Comparison of ENCODE assay signal across 25 mouse cellular contexts in the genomic region with DNA sequence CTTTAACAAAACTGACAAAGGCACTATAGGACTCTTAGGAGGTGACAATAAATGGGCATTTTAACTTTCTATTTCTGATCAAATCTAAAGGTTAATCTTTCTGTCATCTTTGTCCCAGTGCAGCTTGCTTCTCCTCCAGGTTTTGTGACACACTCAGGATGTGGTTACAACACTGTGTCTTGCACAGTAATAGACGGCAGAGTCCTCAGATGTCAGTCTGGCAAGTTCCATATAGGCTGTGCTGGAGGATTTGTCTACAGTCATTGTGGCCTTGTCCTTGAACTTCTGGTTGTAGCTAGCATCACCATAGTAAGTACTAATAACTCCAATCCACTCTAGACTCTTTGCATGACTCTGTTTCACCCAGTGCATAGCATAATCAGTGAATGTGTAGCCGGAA.
"Had no signal": no experiment of that assay in that cellular context is flagged by ENCODE, and none has a peak within 500 bp of the region (broad histone marks: within the 10 kb centered on the region; RNA-seq: fewer than 3 reads in every experiment).

No protein-coding gene starts in this region.

- H3K27ac ChIP-seq: heart, embryonic 10.5 days; hindbrain, embryonic 10.5 days; hindbrain, embryonic 13.5 days; hindbrain, embryonic 15.5 days; hindbrain, postnatal 0 days; kidney, embryonic 15.5 days; kidney, postnatal 0 days; limb, embryonic 13.5 days; limb, embryonic 15.5 days; liver, embryonic 12.5 days had no signal

- H3K4me1 ChIP-seq: heart, embryonic 10.5 days; heart, embryonic 12.5 days; hindbrain, embryonic 10.5 days; hindbrain, embryonic 13.5 days; hindbrain, embryonic 15.5 days; kidney, embryonic 15.5 days; limb, embryonic 13.5 days; limb, embryonic 15.5 days; liver, embryonic 12.5 days had no signal

- H3K9ac ChIP-seq: heart, embryonic 12.5 days; hindbrain, embryonic 13.5 days; hindbrain, embryonic 15.5 days; kidney, embryonic 15.5 days; limb, embryonic 13.5 days; limb, embryonic 15.5 days; liver, embryonic 12.5 days had no signal

- H3K4me2 ChIP-seq: heart, embryonic 12.5 days; hindbrain, embryonic 13.5 days; hindbrain, embryonic 15.5 days; kidney, embryonic 15.5 days; limb, embryonic 13.5 days; limb, embryonic 15.5 days; liver, embryonic 12.5 days had no signal

- DNase-seq: gastrocnemius, postnatal 14 days; gastrocnemius, postnatal 36 days; heart, adult 18-20 months; heart, postnatal 10 days; heart, postnatal 4 days; kidney, adult 11 months; kidney, adult 2 months; kidney, adult 9 months; kidney, postnatal 14 days; kidney, postnatal 36 days; layer of hippocampus, adult 9-11 months; layer of hippocampus, postnatal 36 days; left cerebral cortex, postnatal 4 days had no signal

- H3K27me3 ChIP-seq: heart, embryonic 12.5 days; hindbrain, embryonic 13.5 days; hindbrain, embryonic 15.5 days; kidney, embryonic 15.5 days; limb, embryonic 13.5 days; limb, embryonic 15.5 days; liver, embryonic 12.5 days had no signal

- ATAC-seq: hindbrain, postnatal 0 days; intestine, embryonic 16.5 days; liver, embryonic 12.5 days had no signal

- H3K36me3 ChIP-seq: heart, embryonic 10.5 days; heart, embryonic 12.5 days; hindbrain, embryonic 10.5 days; hindbrain, embryonic 13.5 days; hindbrain, embryonic 15.5 days; kidney, embryonic 15.5 days; limb, embryonic 13.5 days; limb, embryonic 15.5 days; liver, embryonic 12.5 days had no signal

- H3K4me3 ChIP-seq: heart, embryonic 10.5 days; heart, embryonic 12.5 days; hindbrain, embryonic 10.5 days; hindbrain, embryonic 13.5 days; hindbrain, embryonic 15.5 days; kidney, embryonic 15.5 days; limb, embryonic 13.5 days; limb, embryonic 15.5 days; liver, embryonic 12.5 days had no signal
